Mouse (Mus musculus): ENCODE data around the gene N4bp1. TPM values are rescaled to one million over a fixed set of nuclear protein-coding genes. Genes with fewer than 3 reads are reported as not detected.
A peak's percentile ranks its signal among the peaks of the same experiment; 100 is the strongest.

Gene N4bp1
- total RNA-seq, 2 experiments from 2014 or later = 39.8 to 42.2 TPM

GRCm38 (mm10) chr8:86917689-86918088, 32.6 kb upstream of the N4bp1 start:
- no peak for DNase-seq (ENCODE audit: low spot score in 2 of 2)
- H3K27ac ChIP-seq = no peak overlapping the region
- TF ChIP-seq CTCF (conservative IDR thresholded peaks at IDR 0.05) = no peak
- H3K4me3 ChIP-seq = no peak overlapping the region

GRCm38 (mm10) chr8:86916369-86916768, 31.3 kb upstream of the N4bp1 start:
- DNase-seq (ENCODE audit: low spot score in 2 of 2) = no peak
- H3K4me3 ChIP-seq = no peak overlapping the region
- H3K27ac ChIP-seq = no peak overlapping the region
- no peak for TF ChIP-seq CTCF (conservative IDR thresholded peaks at IDR 0.05)

- no peak for TF ChIP-seq CTCF (conservative IDR thresholded peaks at IDR 0.05)
- Histone ChIP-seq H3K27ac (no peak overlapping the region), H3K4me3 (no peak overlapping the region)
- DNase-seq (ENCODE audit: low spot score in 2 of 2) = no peak
These were observed 26.1 kb upstream of the N4bp1 start for GRCm38 (mm10) chr8:86911136-86911535.

GRCm38 (mm10) chr8:86910250-86910649, 25.2 kb upstream of the N4bp1 start:
- Histone ChIP-seq H3K27ac (no peak overlapping the region), H3K4me3 (no peak overlapping the region)
- no peak for TF ChIP-seq CTCF (conservative IDR thresholded peaks at IDR 0.05)
- DNase-seq (ENCODE audit: low spot score in 2 of 2) = no peak

GRCm38 (mm10) chr8:86908536-86908935, 23.5 kb upstream of the N4bp1 start:
- H3K27ac ChIP-seq = no peak overlapping the region
- H3K4me3 ChIP-seq = no peak overlapping the region
- peak; percentile 71 to 87 for DNase-seq (ENCODE audit: low spot score in 2 of 2)
- TF ChIP-seq CTCF (conservative IDR thresholded peaks at IDR 0.05) = peak; percentile 94

GRCm38 (mm10) chr8:86904911-86905310, 19.9 kb upstream of the N4bp1 start:
- TF ChIP-seq CTCF (conservative IDR thresholded peaks at IDR 0.05) = no peak
- H3K4me3 ChIP-seq = no peak overlapping the region
- DNase-seq (ENCODE audit: low spot score in 2 of 2) = no peak
- H3K27ac ChIP-seq = no peak overlapping the region

- Histone ChIP-seq H3K27ac (no peak overlapping the region), H3K4me3 (no peak overlapping the region)
- peak; percentile 62 to 94 for DNase-seq (ENCODE audit: low spot score in 2 of 2)
- TF ChIP-seq CTCF (conservative IDR thresholded peaks at IDR 0.05) = peak; percentile 99
These were observed 18.0 kb upstream of the N4bp1 start for GRCm38 (mm10) chr8:86903104-86903503.

GRCm38 (mm10) chr8:86902656-86903055, 17.6 kb upstream of the N4bp1 start:
- Histone ChIP-seq H3K27ac (peak overlapping the region; percentile 18; the same call in 1 of the 2 replicates), H3K4me3 (no peak overlapping the region)
- DNase-seq (ENCODE audit: low spot score in 2 of 2) = no peak
- TF ChIP-seq CTCF (conservative IDR thresholded peaks at IDR 0.05) = no peak

GRCm38 (mm10) chr8:86901972-86902371, 16.9 kb upstream of the N4bp1 start:
- TF ChIP-seq CTCF (conservative IDR thresholded peaks at IDR 0.05) = no peak
- Histone ChIP-seq H3K27ac (peak overlapping the region; percentile 36; the same call in 1 of the 2 replicates), H3K4me3 (no peak overlapping the region)
- no peak for DNase-seq (ENCODE audit: low spot score in 2 of 2)

- Histone ChIP-seq H3K4me3 (no peak overlapping the region), H3K27ac (no peak overlapping the region)
- no peak for DNase-seq (ENCODE audit: low spot score in 2 of 2)
- TF ChIP-seq CTCF (conservative IDR thresholded peaks at IDR 0.05) = no peak
These were observed 12.8 kb upstream of the N4bp1 start for GRCm38 (mm10) chr8:86897726-86898419.

GRCm38 (mm10) chr8:86895390-86895789, 10.3 kb upstream of the N4bp1 start:
- no peak for DNase-seq (ENCODE audit: low spot score in 2 of 2)
- H3K4me3 ChIP-seq = no peak overlapping the region
- H3K27ac ChIP-seq = no peak overlapping the region
- no peak for TF ChIP-seq CTCF (conservative IDR thresholded peaks at IDR 0.05)

GRCm38 (mm10) chr8:86894194-86894761, 9.2 kb upstream of the N4bp1 start:
- no peak for TF ChIP-seq CTCF (conservative IDR thresholded peaks at IDR 0.05)
- no peak overlapping the region for H3K27ac ChIP-seq
- DNase-seq (ENCODE audit: low spot score in 2 of 2) = no peak
- H3K4me3 ChIP-seq = no peak overlapping the region

GRCm38 (mm10) chr8:86893554-86893953, 8.5 kb upstream of the N4bp1 start:
- no peak for DNase-seq (ENCODE audit: low spot score in 2 of 2)
- Histone ChIP-seq H3K27ac (no peak overlapping the region), H3K4me3 (no peak overlapping the region)
- TF ChIP-seq CTCF (conservative IDR thresholded peaks at IDR 0.05) = no peak

GRCm38 (mm10) chr8:86891533-86891932, 6.5 kb upstream of the N4bp1 start:
- Histone ChIP-seq H3K4me3 (no peak overlapping the region), H3K27ac (no peak overlapping the region)
- no peak for TF ChIP-seq CTCF (conservative IDR thresholded peaks at IDR 0.05)
- DNase-seq (ENCODE audit: low spot score in 2 of 2) = no peak
